Mouse (Mus musculus) thymus, postnatal 25 days (tissue): ENCODE results near the gene Rhot2.
A peak's percentile ranks its signal among the peaks of the same experiment; 100 is the strongest.
"Not testable (repeated sequence)": the region's sequence is repeated elsewhere in the genome, so short reads cannot be mapped to it uniquely, and the experiment has no call there.

Experiments
- DNase-seq: peaks from one replicate; pipeline ENCODE4 v3.0.0; 2022

Rhot2 gene

DNA sequence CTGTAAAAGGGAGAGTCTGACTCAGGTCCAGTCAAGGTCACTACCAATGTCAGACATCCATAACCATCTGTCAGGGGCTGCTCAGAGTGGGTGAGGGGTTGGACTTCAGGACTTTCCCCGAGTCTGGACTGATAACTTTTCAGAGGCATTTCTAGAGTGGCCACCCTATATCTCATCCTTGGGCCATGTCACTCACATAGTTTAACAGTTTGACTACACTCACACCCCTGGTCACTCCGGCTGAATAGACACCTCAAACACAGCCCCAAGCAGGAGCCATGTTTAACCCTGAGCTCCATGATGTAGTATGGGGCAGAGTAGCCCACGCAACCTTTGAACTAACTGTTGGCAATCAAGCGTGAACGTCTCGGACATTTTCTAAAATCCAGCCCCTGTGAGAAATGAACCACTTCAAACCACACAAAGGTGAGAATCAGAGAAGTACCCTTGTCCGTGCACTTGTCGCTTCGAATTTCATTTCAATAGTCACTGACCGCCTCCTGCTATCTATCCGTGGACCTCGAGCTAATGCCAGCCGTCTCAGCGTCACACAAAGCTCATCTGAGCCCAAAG lies 29.6 kb upstream of the Rhot2 start:
- no peak for DNase-seq

- no peak for DNase-seq
These were observed 28.9 kb upstream of the Rhot2 start for GRCm38 (mm10) chr17:25873405-25874147.

- no peak for DNase-seq
These were observed 28.0 kb upstream of the Rhot2 start for GRCm38 (mm10) chr17:25872676-25873075.

DNA sequence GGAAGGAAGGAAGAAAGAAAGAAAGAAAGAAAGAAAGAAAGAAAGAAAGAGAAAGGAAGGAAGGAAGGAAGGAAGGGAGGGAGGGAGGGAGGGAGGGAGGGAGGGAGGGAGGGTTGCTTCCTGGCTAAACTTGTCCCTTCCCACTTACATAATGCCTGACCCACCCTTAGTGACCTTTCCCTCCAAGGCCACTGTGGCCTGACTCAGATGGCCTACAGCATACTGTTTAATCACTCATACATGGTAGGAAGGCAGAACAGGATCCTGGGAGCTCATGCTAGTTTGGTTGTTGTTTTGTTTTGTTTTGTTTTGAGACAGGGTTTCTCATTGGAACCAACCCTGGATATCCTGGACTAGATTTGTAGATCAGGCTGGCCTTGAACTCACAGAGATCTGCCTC lies 26.9 kb upstream of the Rhot2 start:
- DNase-seq = not testable (repeated sequence)

GRCm38 (mm10) chr17:25869954-25870353 lies 25.3 kb upstream of the Rhot2 start:
- no peak for DNase-seq

DNA sequence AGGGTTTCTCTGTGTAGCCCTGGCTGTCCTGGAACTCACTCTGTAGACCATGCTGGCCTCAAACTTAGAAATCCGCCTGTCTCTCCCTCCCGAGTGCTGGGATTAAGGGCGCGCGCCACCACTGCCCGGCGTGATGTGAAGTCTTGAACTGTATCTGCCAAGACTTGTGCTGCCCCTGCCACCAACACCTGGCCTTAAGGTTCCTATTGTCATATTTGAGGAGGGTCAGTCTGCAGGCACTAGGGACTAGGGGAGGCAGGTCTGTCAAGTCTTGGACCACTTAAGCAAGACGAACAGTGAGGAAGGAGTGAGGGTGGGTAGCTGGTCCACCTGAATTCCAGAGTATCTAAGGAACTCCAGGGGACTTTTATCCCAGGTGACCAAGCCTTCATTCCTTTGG lies 24.8 kb upstream of the Rhot2 start:
- no peak for DNase-seq

GRCm38 (mm10) chr17:25868601-25869191 lies 24.0 kb upstream of the Rhot2 start, which contains the start of gene Mcrip2:
Mcrip2 (minus strand) TSS chr17:25868764.
- DNase-seq = peak; percentile 78

DNA sequence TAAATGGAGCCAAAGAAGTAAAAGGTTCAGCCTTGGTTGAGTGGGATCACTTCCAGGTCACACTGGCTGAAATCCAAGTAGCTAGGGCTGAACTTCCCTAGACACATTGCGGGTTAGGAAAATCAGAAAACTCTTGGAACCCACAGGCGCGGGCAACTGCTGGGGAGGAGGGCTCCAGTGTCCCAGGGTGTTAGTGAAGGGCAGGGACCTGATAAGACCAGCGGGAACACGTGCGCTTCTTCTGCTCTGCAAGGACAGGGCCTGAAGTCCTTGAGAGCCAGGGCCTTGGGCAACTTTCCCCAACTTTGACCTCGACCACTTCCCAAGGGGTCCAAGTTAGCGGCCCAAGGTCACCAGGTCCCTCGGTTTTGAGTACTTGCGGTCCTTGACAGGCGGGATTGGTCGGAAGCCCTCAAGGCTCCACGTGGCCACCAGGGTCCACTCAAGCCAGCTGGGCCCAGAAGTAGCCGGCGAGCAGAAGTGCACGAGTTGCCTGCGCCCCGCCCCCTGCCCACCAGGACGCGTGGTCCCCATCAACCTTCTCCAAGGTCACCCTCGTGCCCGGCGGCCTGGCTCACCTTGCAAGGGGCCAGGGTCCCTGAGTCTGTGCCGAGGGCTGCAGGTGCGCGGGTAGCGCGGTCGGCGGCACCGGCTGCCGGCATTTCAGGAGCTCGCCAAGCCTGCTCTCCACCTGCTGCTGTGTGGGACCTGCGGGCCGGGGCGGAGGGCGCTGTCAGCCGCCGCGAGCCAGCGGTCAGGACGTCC lies 23.4 kb upstream of the Rhot2 start:
- no peak for DNase-seq

DNA sequence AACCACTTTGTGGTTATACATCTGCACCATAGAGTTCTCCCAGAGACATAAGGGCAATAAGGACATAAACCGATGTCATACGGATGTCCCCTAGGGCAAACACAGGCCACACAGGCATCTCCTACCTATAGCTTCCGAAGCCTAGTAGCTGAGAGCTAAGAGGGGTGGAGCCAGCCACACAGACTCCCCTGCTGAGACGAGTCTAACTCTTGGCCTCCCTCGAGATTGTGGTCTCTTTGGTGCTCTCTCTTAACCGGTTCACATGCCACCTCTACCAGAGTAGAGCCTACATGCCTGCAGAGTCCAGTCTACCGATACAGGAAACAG lies 22.8 kb upstream of the Rhot2 start:
- peak; percentile 45 for DNase-seq

GRCm38 (mm10) chr17:25866172-25866571 lies 21.5 kb upstream of the Rhot2 start:
- DNase-seq = no peak

- DNase-seq = no peak
These were observed 20.6 kb upstream of the Rhot2 start for GRCm38 (mm10) chr17:25865288-25865687.

GRCm38 (mm10) chr17:25864311-25864710 lies 19.7 kb upstream of the Rhot2 start:
- DNase-seq = no peak

DNA sequence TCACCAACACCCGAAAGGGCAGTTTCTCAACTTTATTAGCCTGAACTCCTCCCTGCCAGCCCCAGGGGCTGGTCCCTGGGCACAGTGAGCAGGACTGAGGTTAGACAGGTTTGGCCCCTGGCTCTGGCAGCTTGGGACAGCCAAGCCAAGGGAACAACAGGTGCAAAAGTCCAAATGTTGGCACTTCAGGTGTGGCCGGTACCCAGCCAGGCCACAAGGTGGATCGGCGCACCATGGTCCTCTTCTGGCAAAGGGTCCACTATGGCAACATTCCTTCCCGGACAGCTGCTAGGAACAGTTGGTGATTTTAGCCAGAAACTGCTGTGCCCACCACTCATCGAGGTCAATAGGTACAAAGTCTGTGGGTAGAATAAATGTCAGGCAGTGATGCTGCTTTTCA lies 19.0 kb upstream of the Rhot2 start:
- no peak for DNase-seq

GRCm38 (mm10) chr17:25861704-25862612 lies 17.3 kb upstream of the Rhot2 start:
- no peak for DNase-seq

DNA sequence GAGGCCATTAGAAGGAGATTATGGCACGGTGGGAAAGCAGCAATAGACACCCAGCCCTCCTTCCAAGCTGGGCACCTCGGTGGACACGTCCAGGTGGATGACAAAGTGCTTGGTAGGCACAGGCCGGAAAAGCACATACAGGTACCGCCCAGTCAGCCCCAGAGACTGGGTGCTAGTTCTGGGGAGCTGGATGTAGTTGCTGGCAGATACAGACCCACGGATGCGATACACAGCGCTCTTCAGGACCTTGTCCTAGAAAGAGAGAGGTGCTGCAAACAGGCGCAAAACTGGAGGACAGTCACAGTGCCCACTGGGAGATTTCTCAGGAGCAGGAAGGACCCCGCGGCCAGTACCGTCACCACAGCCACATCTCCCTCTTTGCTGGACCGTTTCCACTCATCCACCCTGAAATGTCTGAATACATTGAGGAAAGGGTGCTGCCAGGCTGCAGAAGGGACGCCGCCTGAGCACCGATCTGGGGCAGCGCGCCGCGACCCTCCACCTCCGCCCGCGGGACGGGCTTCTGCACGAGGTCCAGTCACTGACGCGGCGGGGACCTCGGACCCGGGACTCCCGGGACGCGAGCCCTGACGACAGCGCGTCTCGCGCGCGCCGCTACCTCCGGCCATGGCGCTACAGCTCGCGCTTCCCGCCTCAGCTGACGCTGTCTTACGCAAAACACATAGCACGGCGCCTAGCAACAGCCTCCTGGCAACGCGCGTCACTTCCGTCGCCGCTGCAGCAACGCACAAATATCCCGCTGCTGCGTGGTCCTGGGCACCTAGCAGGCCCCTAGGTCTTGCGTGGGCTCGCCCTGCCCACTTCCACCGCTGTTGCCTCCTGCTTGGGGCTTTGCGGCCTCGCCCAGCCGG lies 16.4 kb upstream of the Rhot2 start, which contains the start of gene Wdr90:
Gene Wdr90, minus strand, starts transcription at position 670 of the 872 bp plus-strand sequence.
- peak; percentile 87 for DNase-seq

DNA sequence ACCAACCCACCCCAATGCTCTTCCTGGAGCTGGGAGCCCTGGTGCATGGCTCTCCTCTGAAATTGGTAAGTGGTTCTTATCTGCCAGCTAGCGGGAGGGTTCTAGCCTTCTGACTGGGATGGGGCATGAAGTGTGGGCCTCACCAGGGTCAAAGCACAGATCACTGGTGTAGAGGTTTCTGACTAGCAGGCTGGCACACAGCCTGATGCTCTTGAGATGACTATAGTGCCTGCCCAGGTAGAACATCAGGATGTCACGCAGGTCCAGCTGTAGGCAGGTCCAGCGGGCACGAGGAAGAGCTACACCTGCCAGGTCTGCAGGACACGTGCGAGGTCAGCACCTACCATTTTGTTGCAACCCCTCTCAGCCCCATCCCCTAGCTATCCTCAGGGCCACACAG lies 15.6 kb upstream of the Rhot2 start:
- no peak for DNase-seq

DNA sequence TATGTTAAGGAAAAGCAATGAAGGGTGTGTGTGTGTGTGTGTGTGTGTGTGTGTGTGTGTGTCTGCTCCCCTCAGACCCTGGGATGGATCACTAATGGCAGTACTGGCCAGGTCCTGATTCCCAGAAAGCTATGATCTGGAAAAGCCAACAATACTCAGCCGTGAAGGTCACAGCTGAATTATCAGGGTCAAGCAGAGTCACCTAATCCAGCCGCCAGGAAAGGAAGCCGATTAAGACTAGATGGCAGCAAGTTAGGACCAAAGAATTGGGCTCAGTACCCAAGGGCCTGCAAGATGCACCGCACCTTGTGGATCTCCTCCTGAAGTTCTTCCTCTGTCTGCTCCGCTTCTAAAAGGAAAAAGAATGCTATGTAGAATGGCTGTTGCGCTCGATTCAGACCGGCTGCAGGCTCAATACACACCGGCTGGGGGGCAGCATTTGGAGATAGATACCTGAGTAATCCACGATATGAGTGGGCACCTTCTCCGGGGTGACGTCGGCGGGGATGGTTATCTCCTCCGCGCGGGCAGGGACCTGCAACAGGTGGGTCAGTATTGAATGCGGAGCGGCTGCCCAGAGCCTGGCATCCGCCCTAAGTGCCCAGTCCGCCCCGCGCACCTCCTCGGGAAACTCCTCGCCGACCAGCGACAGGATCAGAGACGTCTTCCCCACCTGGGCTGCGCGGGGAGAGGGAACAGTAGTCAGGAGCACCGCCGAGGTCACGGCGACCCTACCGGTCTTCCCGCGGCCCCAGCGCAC lies 835 bp downstream of the Rhot2 start:
- no peak for DNase-seq

- no peak for DNase-seq
These were observed 1.5 kb downstream of the Rhot2 start for GRCm38 (mm10) chr17:25843122-25843521.

DNA sequence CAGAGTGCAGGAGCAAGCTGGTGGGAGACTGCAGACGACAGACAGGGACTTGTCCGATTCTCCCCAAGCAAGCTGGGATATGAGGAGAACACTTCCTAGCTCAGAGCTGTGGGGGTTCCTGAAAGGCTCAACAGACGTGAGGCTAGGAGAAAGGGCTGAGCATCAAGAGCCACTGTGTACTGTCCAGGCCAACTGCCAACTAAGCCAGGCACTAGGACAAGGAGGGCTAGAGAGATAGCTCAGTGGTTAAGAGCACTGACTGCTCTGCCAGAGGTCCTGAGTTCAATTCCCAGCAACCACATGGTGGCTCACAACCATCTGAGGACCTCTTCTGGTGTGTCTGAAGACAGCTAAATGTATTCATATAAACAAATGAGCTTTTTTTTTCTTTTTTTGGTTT lies 2.1 kb downstream of the Rhot2 start:
- no peak for DNase-seq

DNA sequence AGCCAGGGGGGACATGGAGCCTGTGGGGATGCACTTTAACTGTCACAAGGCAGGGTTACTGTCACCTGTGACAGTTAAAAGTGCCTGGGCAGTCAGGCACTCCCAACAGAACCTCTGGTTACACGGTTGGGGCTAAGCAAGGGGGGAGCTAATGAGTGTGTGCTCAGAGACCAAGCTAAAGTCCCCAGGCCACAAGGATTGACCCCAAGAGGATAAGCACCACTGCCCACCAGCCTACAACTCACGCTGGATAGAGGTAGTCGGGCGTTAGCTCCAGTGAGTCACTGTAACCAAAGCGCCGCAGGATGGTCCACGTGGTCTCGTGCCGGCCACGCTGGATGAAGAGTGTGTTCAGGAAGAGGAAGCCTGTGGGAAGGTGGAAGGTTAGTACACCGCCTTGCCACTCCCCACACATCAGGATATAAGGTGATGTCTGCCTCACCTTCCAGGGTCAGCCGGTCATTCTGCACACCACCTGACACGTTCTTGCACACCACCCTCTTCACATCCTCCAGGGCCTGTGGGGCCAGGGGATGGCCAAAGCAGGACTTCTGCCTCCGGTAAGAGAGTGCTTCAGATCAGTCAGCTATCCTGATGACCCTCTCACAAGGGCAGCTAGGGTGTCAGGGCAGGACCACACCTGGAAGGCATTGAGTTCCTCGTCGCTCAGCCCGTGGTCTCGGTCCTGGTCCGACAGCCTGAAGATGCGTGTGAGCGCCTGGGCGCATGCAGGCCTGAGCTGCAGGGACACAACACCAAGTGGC lies 3.4 kb downstream of the Rhot2 start, which contains the start of gene Gm20683:
Gene Gm20683, minus strand, starts transcription at position 647 of the 764 bp plus-strand sequence.
- DNase-seq = no peak
